Mouse (Mus musculus): ENCODE results near the gene Ermp1. TPM values are rescaled to one million over a fixed set of nuclear protein-coding genes. Genes with fewer than 3 reads are reported as not detected.

Ermp1 gene
- polyA plus RNA-seq, 1 experiment from 2014 or later, result 7.4 TPM

GRCm38 (mm10) chr19:29670247-29670646, 22.0 kb upstream of the Ermp1 start:
- H3K4me2 ChIP-seq (ENCODE audit: low read length), result no peak overlapping the region
- H3K4me1 ChIP-seq (ENCODE audit: control insufficient read depth in 2 of 2, insufficient read depth in 2 of 2, low read length in 2 of 2), result peaks cover 6 to 10% of the 10 kb centered on the region in 2 experiments; a peak in 3 of 4 replicates
- no peaks in the 10 kb centered on the region for H3K36me3 ChIP-seq (ENCODE audit: control insufficient read depth, insufficient read depth, low read length)
- H3K9ac ChIP-seq (ENCODE audit: low read length), result no peak overlapping the region
- no peak overlapping the region for H3K27ac ChIP-seq (replicated peaks in 1 of 2; ENCODE audit: control insufficient read depth in 1 of 2, insufficient read depth in 1 of 2, low read depth in 2 of 2, low read length in 2 of 2)
- no peak overlapping the region for H3K4me3 ChIP-seq (ENCODE audit: control insufficient read depth in 1 of 2, insufficient read depth in 1 of 2, low read depth in 1 of 2, low read length in 2 of 2)
- 83% methylated on average over 6 of the region's 6 CpGs for WGBS
- ATAC-seq (ENCODE audit: insufficient number of reproducible peaks, insufficient read depth, low FRiP score, low read depth), result no peak
- peaks cover 8% of the 10 kb centered on the region for H3K27me3 ChIP-seq (ENCODE audit: control insufficient read depth, insufficient read depth, low read length)
- no peaks in the 10 kb centered on the region for H3K9me3 ChIP-seq (ENCODE audit: control insufficient read depth, low read length)

GRCm38 (mm10) chr19:29668135-29668534, 19.9 kb upstream of the Ermp1 start:
- no peak for ATAC-seq (ENCODE audit: insufficient number of reproducible peaks, insufficient read depth, low FRiP score, low read depth)
- no peaks in the 10 kb centered on the region for H3K36me3 ChIP-seq (ENCODE audit: control insufficient read depth, insufficient read depth, low read length)
- H3K4me1 ChIP-seq (ENCODE audit: control insufficient read depth in 2 of 2, insufficient read depth in 2 of 2, low read length in 2 of 2), result peaks cover 6 to 10% of the 10 kb centered on the region in 2 experiments; a peak in 3 of 4 replicates
- WGBS, result 94% methylated on average over 7 of the region's 7 CpGs
- no peak overlapping the region for H3K4me2 ChIP-seq (ENCODE audit: low read length)
- no peak overlapping the region for H3K27ac ChIP-seq (replicated peaks in 1 of 2; ENCODE audit: control insufficient read depth in 1 of 2, insufficient read depth in 1 of 2, low read depth in 2 of 2, low read length in 2 of 2)
- H3K9ac ChIP-seq (ENCODE audit: low read length), result no peak overlapping the region
- H3K4me3 ChIP-seq (ENCODE audit: control insufficient read depth in 1 of 2, insufficient read depth in 1 of 2, low read depth in 1 of 2, low read length in 2 of 2), result no peak overlapping the region
- no peaks in the 10 kb centered on the region for H3K9me3 ChIP-seq (ENCODE audit: control insufficient read depth, low read length)
- peaks cover 7% of the 10 kb centered on the region; the same call in 1 of the 2 replicates for H3K27me3 ChIP-seq (ENCODE audit: control insufficient read depth, insufficient read depth, low read length)

- Histone ChIP-seq H3K9me3 (ENCODE audit: control insufficient read depth, low read length) (no peaks in the 10 kb centered on the region), H3K27me3 (ENCODE audit: control insufficient read depth, insufficient read depth, low read length) (peaks cover 7% of the 10 kb centered on the region; the same call in 1 of the 2 replicates), H3K4me1 (ENCODE audit: control insufficient read depth in 2 of 2, insufficient read depth in 2 of 2, low read length in 2 of 2) (peaks cover 11 to 12% of the 10 kb centered on the region in 2 experiments), H3K4me3 (ENCODE audit: control insufficient read depth in 1 of 2, insufficient read depth in 1 of 2, low read depth in 1 of 2, low read length in 2 of 2) (no peak overlapping the region), H3K4me2 (ENCODE audit: low read length) (no peak overlapping the region), H3K9ac (ENCODE audit: low read length) (no peak overlapping the region), H3K36me3 (ENCODE audit: control insufficient read depth, insufficient read depth, low read length) (no peaks in the 10 kb centered on the region), H3K27ac (replicated peaks in 1 of 2; ENCODE audit: control insufficient read depth in 1 of 2, insufficient read depth in 1 of 2, low read depth in 2 of 2, low read length in 2 of 2) (no peak overlapping the region)
- WGBS, result 49% methylated on average over 5 of the region's 5 CpGs
- no peak for ATAC-seq (ENCODE audit: insufficient number of reproducible peaks, insufficient read depth, low FRiP score, low read depth)
Measured at GRCm38 (mm10) chr19:29666965-29667594, 18.9 kb upstream of the Ermp1 start.

GRCm38 (mm10) chr19:29666164-29666563, 17.9 kb upstream of the Ermp1 start:
- H3K4me2 ChIP-seq (ENCODE audit: low read length), result no peak overlapping the region
- 65% methylated on average over 4 of the region's 4 CpGs for WGBS
- no peaks in the 10 kb centered on the region for H3K36me3 ChIP-seq (ENCODE audit: control insufficient read depth, insufficient read depth, low read length)
- H3K27ac ChIP-seq (replicated peaks in 1 of 2; ENCODE audit: control insufficient read depth in 1 of 2, insufficient read depth in 1 of 2, low read depth in 2 of 2, low read length in 2 of 2), result no peak overlapping the region
- peaks cover 13 to 15% of the 10 kb centered on the region in 2 experiments for H3K4me1 ChIP-seq (ENCODE audit: control insufficient read depth in 2 of 2, insufficient read depth in 2 of 2, low read length in 2 of 2)
- H3K9me3 ChIP-seq (ENCODE audit: control insufficient read depth, low read length), result no peaks in the 10 kb centered on the region
- ATAC-seq (ENCODE audit: insufficient number of reproducible peaks, insufficient read depth, low FRiP score, low read depth), result no peak; the same call in 1 of the 2 replicates
- H3K27me3 ChIP-seq (ENCODE audit: control insufficient read depth, insufficient read depth, low read length), result peaks cover 7% of the 10 kb centered on the region; the same call in 1 of the 2 replicates
- no peak overlapping the region for H3K4me3 ChIP-seq (ENCODE audit: control insufficient read depth in 1 of 2, insufficient read depth in 1 of 2, low read depth in 1 of 2, low read length in 2 of 2)
- H3K9ac ChIP-seq (ENCODE audit: low read length), result no peak overlapping the region

GRCm38 (mm10) chr19:29664934-29665333, 16.7 kb upstream of the Ermp1 start:
- no peak overlapping the region for H3K4me2 ChIP-seq (ENCODE audit: low read length)
- H3K9me3 ChIP-seq (ENCODE audit: control insufficient read depth, low read length), result no peaks in the 10 kb centered on the region
- no peaks in the 10 kb centered on the region for H3K36me3 ChIP-seq (ENCODE audit: control insufficient read depth, insufficient read depth, low read length)
- ATAC-seq (ENCODE audit: insufficient number of reproducible peaks, insufficient read depth, low FRiP score, low read depth), result no peak
- no peak overlapping the region for H3K4me3 ChIP-seq (ENCODE audit: control insufficient read depth in 1 of 2, insufficient read depth in 1 of 2, low read depth in 1 of 2, low read length in 2 of 2)
- H3K4me1 ChIP-seq (ENCODE audit: control insufficient read depth in 2 of 2, insufficient read depth in 2 of 2, low read length in 2 of 2), result peaks cover 13 to 15% of the 10 kb centered on the region in 2 experiments
- WGBS, result 81% methylated on average over 5 of the region's 5 CpGs
- no peak overlapping the region for H3K9ac ChIP-seq (ENCODE audit: low read length)
- no peak overlapping the region for H3K27ac ChIP-seq (replicated peaks in 1 of 2; ENCODE audit: control insufficient read depth in 1 of 2, insufficient read depth in 1 of 2, low read depth in 2 of 2, low read length in 2 of 2)
- H3K27me3 ChIP-seq (ENCODE audit: control insufficient read depth, insufficient read depth, low read length), result peaks cover 7% of the 10 kb centered on the region; the same call in 1 of the 2 replicates

GRCm38 (mm10) chr19:29663780-29664179, 15.6 kb upstream of the Ermp1 start:
- ATAC-seq (ENCODE audit: insufficient number of reproducible peaks, insufficient read depth, low FRiP score, low read depth), result no peak
- no peak overlapping the region for H3K27ac ChIP-seq (replicated peaks in 1 of 2; ENCODE audit: control insufficient read depth in 1 of 2, insufficient read depth in 1 of 2, low read depth in 2 of 2, low read length in 2 of 2)
- H3K36me3 ChIP-seq (ENCODE audit: control insufficient read depth, insufficient read depth, low read length), result no peaks in the 10 kb centered on the region
- H3K4me3 ChIP-seq (ENCODE audit: control insufficient read depth in 1 of 2, insufficient read depth in 1 of 2, low read depth in 1 of 2, low read length in 2 of 2), result no peak overlapping the region
- WGBS, result 75% methylated on average over 8 of the region's 8 CpGs
- H3K4me2 ChIP-seq (ENCODE audit: low read length), result no peak overlapping the region
- no peak overlapping the region for H3K9ac ChIP-seq (ENCODE audit: low read length)
- peaks cover 7% of the 10 kb centered on the region; the same call in 1 of the 2 replicates for H3K27me3 ChIP-seq (ENCODE audit: control insufficient read depth, insufficient read depth, low read length)
- no peaks in the 10 kb centered on the region for H3K9me3 ChIP-seq (ENCODE audit: control insufficient read depth, low read length)
- H3K4me1 ChIP-seq (ENCODE audit: control insufficient read depth in 2 of 2, insufficient read depth in 2 of 2, low read length in 2 of 2), result peaks cover 13 to 15% of the 10 kb centered on the region in 2 experiments

- Histone ChIP-seq H3K27me3 (ENCODE audit: control insufficient read depth, insufficient read depth, low read length) (peaks cover 7% of the 10 kb centered on the region; the same call in 1 of the 2 replicates), H3K27ac (replicated peaks in 1 of 2; ENCODE audit: control insufficient read depth in 1 of 2, insufficient read depth in 1 of 2, low read depth in 2 of 2, low read length in 2 of 2) (no peak overlapping the region), H3K4me3 (ENCODE audit: control insufficient read depth in 1 of 2, insufficient read depth in 1 of 2, low read depth in 1 of 2, low read length in 2 of 2) (no peak overlapping the region), H3K9me3 (ENCODE audit: control insufficient read depth, low read length) (no peaks in the 10 kb centered on the region), H3K9ac (ENCODE audit: low read length) (no peak overlapping the region), H3K36me3 (ENCODE audit: control insufficient read depth, insufficient read depth, low read length) (no peaks in the 10 kb centered on the region), H3K4me2 (ENCODE audit: low read length) (no peak overlapping the region), H3K4me1 (ENCODE audit: control insufficient read depth in 2 of 2, insufficient read depth in 2 of 2, low read length in 2 of 2) (peaks cover 8 to 11% of the 10 kb centered on the region in 2 experiments)
- ATAC-seq (ENCODE audit: insufficient number of reproducible peaks, insufficient read depth, low FRiP score, low read depth), result no peak
- WGBS, result 57% methylated on average over 6 of the region's 6 CpGs
Measured at GRCm38 (mm10) chr19:29661974-29662580, 13.9 kb upstream of the Ermp1 start.

Measured in heart, embryonic 14.5 days (tissue).